Mouse (Mus musculus): Measurements from ENCODE around the gene Nfkbie. TPM values are rescaled to one million over a fixed set of nuclear protein-coding genes. Genes with fewer than 3 reads are reported as not detected.

Gene Nfkbie
- 5.9 and 6.8 TPM in 2 replicates for polyA plus RNA-seq (2012; rRNA removed)

GRCm38 (mm10) chr17:45555452-45556106, at the start of gene Nfkbie:
Gene Nfkbie (plus strand): TSS chr17:45555703.
- DNase-seq (ENCODE audit: low read depth, low spot score): no peak
- WGBS: under 1% methylated on average over 45 of the region's 45 CpGs

GRCm38 (mm10) chr17:45505941-45506465, 49.5 kb upstream of the Nfkbie start:
- WGBS: 66% methylated on average over 6 of the region's 6 CpGs
- DNase-seq (ENCODE audit: low read depth, low spot score): no peak

- WGBS: 2% methylated on average over 42 of the region's 42 CpGs
- peak; percentile 70 for DNase-seq (ENCODE audit: low read depth, low spot score)
These were observed 48.8 kb upstream of the Nfkbie start, which contains the start of gene Aars2 for GRCm38 (mm10) chr17:45506700-45507189. Gene Aars2 (plus strand): TSS chr17:45506841.

- DNase-seq (ENCODE audit: low read depth, low spot score): no peak
- 93% methylated on average over 4 of the region's 4 CpGs for WGBS
These were observed 44.6 kb upstream of the Nfkbie start for GRCm38 (mm10) chr17:45510871-45511270.

DNA sequence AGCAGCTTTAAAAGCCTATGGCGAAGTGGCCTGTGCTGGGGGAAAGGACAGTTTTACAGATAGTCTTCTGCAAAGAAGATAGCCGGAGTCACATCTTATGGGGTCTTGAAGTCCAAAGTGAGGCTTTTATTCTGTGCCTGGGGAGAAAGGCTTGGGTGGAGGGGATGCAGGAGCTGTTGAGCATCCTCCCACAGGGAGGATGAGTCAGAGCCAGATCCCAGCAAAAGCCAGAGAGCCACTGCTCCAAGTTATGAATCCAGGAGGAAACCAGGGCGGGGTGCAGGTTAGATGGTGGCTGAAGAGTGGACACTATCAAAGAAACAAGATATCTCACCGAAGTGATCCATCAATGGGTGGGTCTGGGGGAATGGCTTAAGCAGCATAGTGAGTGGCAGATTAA, 43.7 kb upstream of the Nfkbie start:
- WGBS: 89% methylated on average over 4 of the region's 4 CpGs
- no peak for DNase-seq (ENCODE audit: low read depth, low spot score)

DNA sequence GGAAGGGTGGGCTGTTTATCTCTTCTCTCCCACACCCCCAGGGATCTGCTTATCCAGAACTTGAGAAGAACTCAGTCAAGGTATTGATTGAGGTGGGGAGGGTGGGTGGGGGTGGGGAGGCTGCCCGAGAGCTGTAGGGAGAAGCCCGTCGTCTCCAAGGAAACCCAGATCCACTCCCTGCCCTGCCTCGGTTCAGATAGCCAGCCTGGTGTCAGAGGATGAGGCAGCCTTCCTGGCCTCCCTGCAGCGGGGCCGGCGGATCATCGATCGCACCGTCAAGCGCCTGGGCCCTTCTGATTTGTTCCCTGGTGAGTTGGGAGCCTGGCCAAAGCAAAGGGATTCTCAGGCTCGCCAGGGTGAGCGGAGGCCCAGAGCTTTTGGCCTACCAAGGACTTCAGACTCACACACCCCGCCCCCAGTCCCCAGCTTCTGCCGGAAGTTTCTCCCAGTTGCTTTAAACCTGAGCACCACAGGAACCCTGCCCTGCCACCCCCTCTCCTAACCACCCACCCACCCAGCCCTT, 40.2 kb upstream of the Nfkbie start:
- WGBS: 78% methylated on average over 15 of the region's 15 CpGs

DNA sequence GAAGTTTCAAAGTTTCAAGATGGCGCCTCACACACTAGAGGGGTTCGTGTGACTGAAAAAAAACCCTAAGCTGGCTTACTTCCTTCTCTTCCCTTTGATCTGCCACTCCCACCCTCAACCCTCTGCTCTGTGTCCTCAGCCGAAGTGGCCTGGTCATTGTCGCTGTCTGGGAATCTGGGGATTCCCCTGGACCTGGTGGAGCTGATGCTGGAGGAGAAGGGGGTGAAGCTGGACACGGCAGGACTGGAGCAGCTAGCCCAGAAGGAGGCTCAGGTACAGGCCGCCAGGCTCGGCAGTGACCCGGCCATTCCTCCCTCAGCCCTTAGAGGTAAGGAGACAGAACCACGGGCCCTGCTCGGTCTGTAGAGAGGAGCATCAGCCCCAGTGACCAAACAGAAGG, 39.7 kb upstream of the Nfkbie start:
- WGBS: 85% methylated on average over 10 of the region's 10 CpGs
- DNase-seq (ENCODE audit: low read depth, low spot score): no peak

More for the DNA sequence above, 40.2 kb upstream of the Nfkbie start:
- no peak for DNase-seq (ENCODE audit: low read depth, low spot score)

DNA sequence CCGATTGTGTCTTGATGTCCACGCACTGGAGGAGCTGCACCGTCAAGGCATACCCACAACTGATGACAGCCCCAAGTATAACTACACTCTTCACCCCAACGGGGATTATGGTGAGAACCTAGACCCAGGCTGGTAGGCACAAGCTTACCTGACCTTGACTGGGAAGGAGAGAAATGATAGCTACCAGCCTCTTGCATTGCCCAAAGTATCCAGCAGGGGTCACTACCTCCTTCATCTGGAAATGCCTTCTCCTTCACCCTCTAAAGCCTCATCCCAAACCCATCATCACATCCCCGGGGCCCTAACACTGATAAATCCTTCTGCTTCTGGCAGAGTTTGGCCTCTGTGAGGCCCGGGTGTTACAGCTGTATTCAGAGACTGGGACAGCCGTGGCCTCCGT, 39.0 kb upstream of the Nfkbie start:
- WGBS: 51% methylated on average over 8 of the region's 8 CpGs
- DNase-seq (ENCODE audit: low read depth, low spot score): peak; percentile 29

DNA sequence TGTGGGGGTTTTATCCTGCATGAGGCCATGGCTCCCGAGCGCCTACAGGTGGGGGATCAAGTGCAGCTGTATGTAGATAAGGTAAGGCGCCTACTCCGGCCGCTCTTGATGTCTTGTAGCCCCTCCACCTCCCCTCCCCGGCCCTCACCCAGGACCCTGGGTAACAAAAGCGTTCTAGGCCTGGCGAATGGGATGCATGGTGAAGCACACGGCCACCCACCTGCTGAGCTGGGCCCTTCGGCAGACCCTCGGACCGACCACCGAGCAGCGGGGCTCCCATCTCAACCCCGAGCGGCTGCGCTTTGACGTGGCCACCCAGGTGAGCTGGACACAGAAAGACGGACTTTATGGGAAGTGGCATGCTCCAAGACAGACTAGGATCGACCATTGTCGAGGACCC, 38.4 kb upstream of the Nfkbie start:
- WGBS: 93% methylated on average over 21 of the region's 21 CpGs
- DNase-seq (ENCODE audit: low read depth, low spot score): no peak

GRCm38 (mm10) chr17:45517549-45518215, 37.8 kb upstream of the Nfkbie start:
- WGBS: 90% methylated on average over 28 of the region's 28 CpGs
- no peak for DNase-seq (ENCODE audit: low read depth, low spot score)

DNA sequence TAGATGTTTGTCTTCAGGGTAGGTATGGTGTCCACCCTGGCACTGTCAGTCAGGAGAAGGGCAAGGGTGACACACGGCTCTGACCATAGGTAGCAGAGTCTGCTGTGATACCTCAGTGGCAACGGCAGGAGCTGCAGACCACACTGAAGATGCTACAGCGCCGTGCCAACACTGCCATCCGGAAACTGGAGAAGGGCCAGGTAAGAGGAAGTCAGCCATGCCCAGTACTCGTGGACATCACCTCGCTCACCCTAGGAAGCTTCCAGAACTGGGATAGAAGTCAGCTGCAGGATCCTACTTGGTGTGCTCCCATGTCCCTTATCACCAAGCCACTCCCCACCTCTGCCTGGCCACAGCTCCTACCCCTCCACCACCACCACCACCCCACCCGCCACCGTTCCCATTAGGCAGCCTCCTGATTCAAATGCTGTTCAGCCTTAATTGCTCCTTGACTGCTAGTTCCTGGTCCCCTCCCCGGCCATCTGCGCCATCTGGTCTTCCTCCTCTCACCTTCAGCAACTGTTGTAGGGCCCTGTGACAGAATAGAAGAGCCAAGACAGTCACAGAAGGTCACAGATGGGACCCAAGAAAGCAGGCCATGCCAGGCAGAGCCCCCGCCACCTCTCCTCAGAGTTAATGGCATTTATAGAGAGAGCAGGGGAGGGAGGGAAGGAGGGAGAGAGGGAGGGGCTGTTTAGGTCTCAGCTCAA, 36.6 kb upstream of the Nfkbie start:
- 72% methylated on average over 12 of the region's 12 CpGs for WGBS
- no peak for DNase-seq (ENCODE audit: low read depth, low spot score)

- no peak for DNase-seq (ENCODE audit: low read depth, low spot score)
- WGBS: 79% methylated on average over 11 of the region's 11 CpGs
These were observed 35.4 kb upstream of the Nfkbie start for GRCm38 (mm10) chr17:45520136-45520535.

DNA sequence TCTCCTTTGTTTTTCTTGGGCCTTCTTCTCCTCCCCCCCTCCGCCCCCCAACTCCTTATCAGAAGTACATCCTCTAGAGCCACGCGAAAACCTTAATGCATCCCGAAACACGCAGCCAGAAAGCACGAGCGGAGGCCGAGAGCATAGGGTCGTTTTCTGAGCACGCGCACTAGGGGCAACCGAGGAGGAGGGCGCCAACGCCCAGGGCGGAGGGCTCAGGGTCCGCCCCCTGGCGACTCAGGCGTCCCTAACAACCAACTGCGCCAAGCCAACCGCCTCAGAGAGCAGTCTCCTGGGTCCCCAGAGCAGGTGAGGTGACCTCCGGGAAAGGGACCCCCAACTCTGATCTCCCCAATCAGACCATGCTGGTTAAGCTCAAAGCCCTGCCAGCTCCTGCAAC, 32.2 kb upstream of the Nfkbie start, which contains the start of gene Tcte1:
Gene Tcte1 (plus strand): TSS at position 172 of the 400 bp plus-strand sequence.
- no peak for DNase-seq (ENCODE audit: low read depth, low spot score)
- WGBS: 3% methylated on average over 21 of the region's 21 CpGs

DNA sequence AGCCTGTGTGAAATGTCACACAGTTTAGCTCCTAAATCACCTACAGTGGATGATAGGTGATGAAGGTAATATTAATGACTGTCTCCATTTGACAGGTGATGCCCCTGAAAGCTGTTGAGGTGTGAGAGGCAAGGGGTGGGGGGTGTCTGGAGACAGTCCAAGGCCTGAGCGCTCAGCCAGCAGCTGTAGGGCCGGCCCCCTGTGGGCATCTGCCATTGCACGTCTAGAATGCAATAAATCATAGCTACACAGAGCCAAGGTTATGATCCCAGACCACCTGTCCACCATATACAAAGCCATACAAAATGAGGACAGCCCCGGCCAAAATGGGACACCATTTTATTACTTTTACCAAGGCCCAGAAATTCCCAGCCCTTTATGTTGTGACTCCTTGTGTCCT, 30.5 kb upstream of the Nfkbie start:
- no peak for DNase-seq (ENCODE audit: low read depth, low spot score)
- 50% methylated on average over 4 of the region's 4 CpGs for WGBS

DNA sequence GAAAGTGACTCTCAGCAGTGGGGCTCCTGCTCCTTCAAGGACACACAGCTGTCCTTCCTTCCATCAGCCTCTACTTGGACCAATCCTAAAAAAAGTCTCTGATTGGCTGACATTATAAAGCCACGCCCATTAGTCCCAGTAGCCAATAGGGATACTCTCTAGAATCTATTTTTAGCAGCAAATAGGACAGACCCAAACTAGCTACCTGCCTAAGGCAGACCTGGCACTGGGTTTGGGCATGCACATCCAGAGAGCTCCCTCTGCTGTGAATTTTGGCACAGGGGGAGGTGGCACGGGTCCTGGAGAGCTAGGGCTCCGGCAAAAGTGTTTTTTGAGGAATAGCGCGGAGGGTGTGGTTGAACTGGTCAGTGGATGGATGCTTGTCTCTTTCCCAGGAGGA, 28.9 kb upstream of the Nfkbie start:
- WGBS: 22% methylated on average over 5 of the region's 5 CpGs
- no peak for DNase-seq (ENCODE audit: low read depth, low spot score)

GRCm38 (mm10) chr17:45530346-45530782, 25.1 kb upstream of the Nfkbie start:
- 38% methylated on average over 13 of the region's 13 CpGs for WGBS
- DNase-seq (ENCODE audit: low read depth, low spot score): no peak

- WGBS: 50% methylated on average over 15 of the region's 15 CpGs
These were observed 22.6 kb upstream of the Nfkbie start for GRCm38 (mm10) chr17:45532896-45533295.

GRCm38 (mm10) chr17:45536264-45536663, 19.2 kb upstream of the Nfkbie start:
- DNase-seq (ENCODE audit: low read depth, low spot score): no peak
- 13% methylated on average over 5 of the region's 5 CpGs for WGBS

More at GRCm38 (mm10) chr17:45532896-45533295, 22.6 kb upstream of the Nfkbie start:
- DNase-seq (ENCODE audit: low read depth, low spot score): no peak

GRCm38 (mm10) chr17:45538394-45538793, 17.1 kb upstream of the Nfkbie start:
- DNase-seq (ENCODE audit: low read depth, low spot score): no peak
- 48% methylated on average over 4 of the region's 4 CpGs for WGBS

- 75% methylated on average over 21 of the region's 21 CpGs for WGBS
- DNase-seq (ENCODE audit: low read depth, low spot score): no peak
These were observed 15.8 kb upstream of the Nfkbie start for GRCm38 (mm10) chr17:45539664-45540063.
